Mouse (Mus musculus) urinary bladder, postnatal 10 days (tissue): ENCODE data around the gene Cry2.
A peak's percentile ranks its signal among the peaks of the same experiment; 100 is the strongest.

Experiments
- DNase-seq: peaks from one replicate; pipeline ENCODE4 v3.0.0; 2022; ENCODE audit warnings: low spot score

Cry2 gene

GRCm38 (mm10) chr2:92387646-92388045 is 46.2 kb downstream of the Cry2 start:
- no peak for DNase-seq

- DNase-seq = no peak
Observed at GRCm38 (mm10) chr2:92386821-92387570, 46.8 kb downstream of the Cry2 start.

GRCm38 (mm10) chr2:92385113-92386051 is 48.5 kb downstream of the Cry2 start:
- no peak for DNase-seq

GRCm38 (mm10) chr2:92384101-92384500 is 49.7 kb downstream of the Cry2 start:
- no peak for DNase-seq

GRCm38 (mm10) chr2:92382759-92383158 is 51.1 kb downstream of the Cry2 start:
- no peak for DNase-seq

- no peak for DNase-seq
Observed at GRCm38 (mm10) chr2:92381901-92382588, 51.8 kb downstream of the Cry2 start, which contains the start of gene 1700029I15Rik. 1700029I15Rik (plus strand) TSS chr2:92382538.

GRCm38 (mm10) chr2:92381161-92381560 is 52.7 kb downstream of the Cry2 start:
- DNase-seq = no peak

- no peak for DNase-seq
Observed at GRCm38 (mm10) chr2:92380495-92381050, 53.3 kb downstream of the Cry2 start.

- DNase-seq = no peak
Observed at GRCm38 (mm10) chr2:92379783-92380494, 53.9 kb downstream of the Cry2 start.

- no peak for DNase-seq
Observed at GRCm38 (mm10) chr2:92377320-92377719, 56.5 kb downstream of the Cry2 start.

GRCm38 (mm10) chr2:92376300-92376699 is 57.5 kb downstream of the Cry2 start:
- DNase-seq = no peak

GRCm38 (mm10) chr2:92375788-92376187 is 58.1 kb downstream of the Cry2 start:
- no peak for DNase-seq

GRCm38 (mm10) chr2:92375099-92375623 is 58.7 kb downstream of the Cry2 start:
- DNase-seq = peak; percentile 84

GRCm38 (mm10) chr2:92374514-92374913 is 59.3 kb downstream of the Cry2 start, which contains the start of the genes Pex16 and Large2:
Pex16 (plus strand) TSS chr2:92374676.
Large2 (minus strand) TSS chr2:92374869.
- no peak for DNase-seq

- no peak for DNase-seq
Observed at GRCm38 (mm10) chr2:92373437-92373813, 60.4 kb downstream of the Cry2 start.

- DNase-seq = no peak
Observed at GRCm38 (mm10) chr2:92372767-92373436, 60.9 kb downstream of the Cry2 start.

- DNase-seq = no peak
Observed at GRCm38 (mm10) chr2:92371971-92372690, 61.7 kb downstream of the Cry2 start.

- peak; percentile 42 for DNase-seq
Observed at GRCm38 (mm10) chr2:92370821-92371805, 62.7 kb downstream of the Cry2 start.
